27 mouse cellular contexts compared by ENCODE assay signal in the genomic region with DNA sequence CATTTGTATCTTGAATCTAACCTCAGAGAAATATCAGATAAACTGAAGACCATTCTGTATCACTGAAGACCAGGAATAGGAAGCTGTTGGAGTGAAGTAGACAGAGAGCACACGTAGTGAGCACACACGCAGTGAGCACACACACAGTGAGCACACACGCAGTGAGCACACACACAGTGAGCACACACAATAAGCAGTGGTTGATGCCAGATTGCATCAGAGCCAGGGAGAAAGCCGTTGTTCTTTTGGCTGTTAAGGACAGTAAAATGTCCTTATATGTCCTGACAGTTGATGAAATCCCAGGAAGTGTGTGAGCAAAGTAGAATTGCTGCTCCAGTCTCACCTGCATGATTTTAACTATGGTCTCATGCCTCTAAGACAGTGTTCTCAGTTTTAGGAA. TPM values are rescaled to one million over a fixed set of nuclear protein-coding genes. Genes with fewer than 3 reads are reported as not detected.
DNase-seq lines count a peak whose midpoint lies in the region; ATAC-seq and TF ChIP-seq lines count a peak whose summit lies in the region.
"Had no signal": no experiment of that assay in that cellular context is flagged by ENCODE, and none has a peak within 500 bp of the region (broad histone marks: within the 10 kb centered on the region; RNA-seq: fewer than 3 reads in every experiment).

No protein-coding gene starts in this region.

- H3K4me2 ChIP-seq in liver, postnatal 0 days (ENCODE audit: low read depth, low read length): no peak overlapping the region
- no peak overlapping the region for H3K4me2 ChIP-seq in myocyte (ENCODE audit: low read depth)
- H3K4me2 ChIP-seq: forebrain, embryonic 13.5 days; heart, embryonic 12.5 days; heart, embryonic 15.5 days; hindbrain, embryonic 13.5 days; intestine, embryonic 15.5 days had no signal

- WGBS in liver, postnatal 0 days (ENCODE audit: insufficient replicate concordance): 63% methylated on average over 4 of the region's 4 CpGs

- H3K36me3 ChIP-seq in liver, postnatal 0 days (replicated peaks; ENCODE audit: insufficient read depth, low read length): no peaks in the 10 kb centered on the region
- no peaks in the 10 kb centered on the region for H3K36me3 ChIP-seq in myocyte (ENCODE audit: control insufficient read depth, insufficient read depth)
- H3K36me3 ChIP-seq: heart, embryonic 15.5 days; intestine, embryonic 15.5 days had no signal

- H3K27me3 ChIP-seq in liver, postnatal 0 days (ENCODE audit: insufficient read depth, low read length): no peaks in the 10 kb centered on the region
- no peaks in the 10 kb centered on the region for H3K27me3 ChIP-seq in myocyte (ENCODE audit: control insufficient read depth, insufficient read depth, insufficient read length)
- H3K27me3 ChIP-seq: forebrain, embryonic 13.5 days; heart, embryonic 12.5 days; heart, embryonic 15.5 days; hindbrain, embryonic 13.5 days; intestine, embryonic 15.5 days; Patski had no signal

- no peak overlapping the region for H3ac ChIP-seq in myocyte (ENCODE audit: control insufficient read depth, insufficient read length)

- peaks cover 3% of the 10 kb centered on the region; the same call in 1 of the 2 replicates for H3K4me1 ChIP-seq in liver, postnatal 0 days (ENCODE audit: insufficient read depth)
- H3K4me1 ChIP-seq: intestine, embryonic 15.5 days had no signal

- TF ChIP-seq CTCF in liver, postnatal 0 days (IDR thresholded peaks at IDR 0.05; ENCODE audit: low read depth): no peak

- no peak overlapping the region for H3K4me3 ChIP-seq in liver, postnatal 0 days (ENCODE audit: low read depth, low read length)
- no peak overlapping the region for H3K4me3 ChIP-seq in myocyte
- H3K4me3 ChIP-seq: forebrain, embryonic 10.5 days; forebrain, embryonic 13.5 days; gastrocnemius, adult 2 months; heart, embryonic 12.5 days; heart, embryonic 15.5 days; hindbrain, embryonic 10.5 days; hindbrain, embryonic 13.5 days; intestine, embryonic 15.5 days had no signal

- ATAC-seq in liver, postnatal 0 days: 0 out of 2 replicates have a peak, but pooled peaks have one; percentile 33
- ATAC-seq: CD4-positive, CD25-positive, alpha-beta regulatory T cell, adult 4 months; forebrain, embryonic 13.5 days; forebrain, embryonic 16.5 days; hindbrain, embryonic 16.5 days; intestine, embryonic 15.5 days; Patski had no signal

- no peak for TF ChIP-seq POLR2A in myocyte (IDR thresholded peaks at IDR 0.05; ENCODE audit: insufficient read length, low read depth)

- H3K27ac ChIP-seq in liver, postnatal 0 days (ENCODE audit: low read depth): no peak overlapping the region
- H3K27ac ChIP-seq: forebrain, embryonic 10.5 days; forebrain, embryonic 13.5 days; gastrocnemius, adult 2 months; heart, embryonic 15.5 days; hindbrain, embryonic 10.5 days; hindbrain, embryonic 13.5 days; intestine, embryonic 15.5 days had no signal

- no peak for DNase-seq in liver, postnatal 0 days
- DNase-seq in liver (no peak), adipocyte (ENCODE audit: low spot score) (peak; percentile 30)
- no peak for DNase-seq in frontal cortex, postnatal 14 days (ENCODE audit: low spot score in 2 of 2)
- DNase-seq in adrenal gland, postnatal 14 days: no peak
- DNase-seq: adrenal gland, adult 2 months; adrenal gland, postnatal 25 days; cerebellum, adult 11-12 months; cerebellum, adult 8-10 months; cerebellum, postnatal 10 days; gastrocnemius, adult 2 months; gastrocnemius, postnatal 14 days; heart, adult 18-20 months; heart, postnatal 10 days; heart, postnatal 36 days had no signal

- H3K9me3 ChIP-seq in liver, postnatal 0 days (ENCODE audit: low read length): no peaks in the 10 kb centered on the region
- H3K9me3 ChIP-seq: forebrain, embryonic 10.5 days; forebrain, embryonic 13.5 days; heart, embryonic 12.5 days; heart, embryonic 15.5 days; hindbrain, embryonic 13.5 days; intestine, embryonic 15.5 days had no signal

- TF ChIP-seq EP300 in liver, postnatal 0 days (IDR thresholded peaks at IDR 0.05; ENCODE audit: low read depth): no peak

- no peak overlapping the region for H3K9ac ChIP-seq in liver, postnatal 0 days (replicated peaks)
- H3K9ac ChIP-seq: forebrain, embryonic 13.5 days; heart, embryonic 12.5 days; heart, embryonic 15.5 days; hindbrain, embryonic 13.5 days; intestine, embryonic 15.5 days had no signal

- no peaks in the 10 kb centered on the region for H3K79me2 ChIP-seq in myocyte (ENCODE audit: control insufficient read depth, insufficient read depth)

TF ChIP-seq in myocyte, 11 proteins besides CTCF, POLR2A, EP300 and RAD21:
- TF ChIP-seq USF1 (IDR thresholded peaks at IDR 0.05; ENCODE audit: low read depth): no peak
- TF ChIP-seq CEBPB (IDR thresholded peaks at IDR 0.05; ENCODE audit: insufficient read depth, poor library complexity, severe bottlenecking): peak; percentile 64; the same call in 1 of the 2 replicates
- TF ChIP-seq TCF3 (IDR thresholded peaks at IDR 0.05; ENCODE audit: insufficient read length, low read depth): no peak
- no peak for TF ChIP-seq SRF (IDR thresholded peaks at IDR 0.05; ENCODE audit: control insufficient read depth, insufficient read length, low read depth)

RNA-seq across cellular contexts. Expression of gene Prdm10, which starts 30.3 kb away (rescaled TPM):
- 1.3 and 1.5 TPM in 2 replicates for polyA plus RNA-seq in liver, postnatal 0 days (2015; fragmentation: Nextera tagmentation; extraction: Ambion mirVana)
- 1.9 TPM for polyA plus RNA-seq in myocyte (2012; fragmentation: generic; extraction: Trizol)
- 8.0 and 8.3 TPM in 2 replicates for total RNA-seq in adrenal gland, postnatal 14 days (2021)
